Mouse (Mus musculus) forebrain, embryonic 13.5 days (tissue): ENCODE measurements around the gene Wipi1. TPM values are rescaled to one million over a fixed set of nuclear protein-coding genes. Genes with fewer than 3 reads are reported as not detected.
"Not testable (repeated sequence)": the region's sequence is repeated elsewhere in the genome, so short reads cannot be mapped to it uniquely, and the experiment has no call there.

ENCODE experiments used
- ATAC-seq: fragments of 200-750 bp; cut with Nextera tagmentation; 2 replicates; pipeline ENCODE4 v1.8.0; 2017
- H3K27ac ChIP-seq: fragments of 300-500 bp; sonication (generic); 2 replicates; pipeline ENCODE4 v1.5.1; 2015; ENCODE audit warnings: inconsistent platforms, mild to moderate bottlenecking, moderate library complexity
- H3K27me3 ChIP-seq: fragments of 300-500 bp; sonication (generic); 2 replicates; pipeline ENCODE4 v1.6.1; 2015; ENCODE audit warnings: mild to moderate bottlenecking, inconsistent platforms
- H3K36me3 ChIP-seq: fragments of 300-500 bp; sonication (generic); 2 replicates; pipeline ENCODE4 v1.6.1; 2015; ENCODE audit warnings: mild to moderate bottlenecking, inconsistent platforms; ENCODE audit not compliant: poor library complexity, severe bottlenecking
- H3K4me1 ChIP-seq: fragments of 300-500 bp; sonication (generic); 2 replicates; pipeline ENCODE4 v1.6.1; 2015; ENCODE audit warnings: inconsistent platforms
- H3K4me2 ChIP-seq: fragments of 300-500 bp; sonication (generic); 2 replicates; pipeline ENCODE4 v1.6.1; 2015; ENCODE audit warnings: inconsistent platforms, mild to moderate bottlenecking, moderate library complexity
- H3K4me3 ChIP-seq: fragments of 300-500 bp; sonication (generic); 2 replicates; pipeline ENCODE4 v1.5.1; 2015; ENCODE audit warnings: mild to moderate bottlenecking, inconsistent platforms
- H3K9ac ChIP-seq: fragments of 300-500 bp; sonication (generic); 2 replicates; pipeline ENCODE4 v1.6.1; 2015; ENCODE audit warnings: mild to moderate bottlenecking, inconsistent platforms
- H3K9me3 ChIP-seq: fragments of 300-500 bp; sonication (generic); replicated peaks from 2 replicates; pipeline ENCODE4 v1.6.1; 2016; ENCODE audit warnings: inconsistent platforms
- WGBS: fragments of 180-500 bp; shearing (Covaris S2); methylation state at CpG from one replicate; pipeline ENCODE4 v1.1.7; 2015; 5-methylcytosine and 5-hydroxymethylcytosine counted together
- polyA plus RNA-seq: library from polyadenylated mRNA; unstranded; fragments of >200 nt; fragmentation: Nextera tagmentation; extraction: Ambion mirVana; gene quantifications from 2 replicates; pipeline ENCODE4 v1.2.1, GENCODE M21; 2015

Wipi1 gene
- polyA plus RNA-seq, result 8.8 and 10.7 TPM in 2 replicates

GRCm38 (mm10) chr11:109611303-109612149 is at the start of gene Wipi1:
Gene Wipi1 (minus strand): TSS chr11:109611967.
- WGBS, result under 1% methylated on average over 51 of the region's 58 CpGs
- Histone ChIP-seq H3K27ac (peak within 1 kb of the TSS; percentile 63; the same call in 1 of the 2 replicates), H3K9ac (peak within 1 kb of the TSS; percentile 73)

GRCm38 (mm10) chr11:109660526-109660925 is 48.8 kb upstream of the Wipi1 start:
- H3K9ac ChIP-seq, H3K27me3 ChIP-seq, H3K9me3 ChIP-seq, ATAC-seq, H3K27ac ChIP-seq, H3K4me1 ChIP-seq, H3K4me2 ChIP-seq, H3K4me3 ChIP-seq: not testable (repeated sequence)
- whole genome bisulfite sequencing, result 94% methylated on average over 8 of the region's 8 CpGs
- H3K36me3 ChIP-seq, result peaks cover 82% of the 10 kb centered on the region

More at GRCm38 (mm10) chr11:109611303-109612149, at the start of gene Wipi1:
- Histone ChIP-seq H3K27me3 (0 out of 2 replicates have a peak, but pooled peaks cover 4% of the 10 kb centered on the region), H3K4me3 (peak within 1 kb of the TSS; percentile 67), H3K9me3 (no peaks in the 10 kb centered on the region), H3K36me3 (no peaks in the 10 kb centered on the region), H3K4me2 (peak within 1 kb of the TSS; percentile 83), H3K4me1 (peaks cover 25% of the 10 kb centered on the region)
- peak; percentile 96 for ATAC-seq

GRCm38 (mm10) chr11:109656232-109656631 is 44.5 kb upstream of the Wipi1 start:
- Histone ChIP-seq H3K36me3 (peaks cover 63% of the 10 kb centered on the region), H3K4me2 (no peak overlapping the region), H3K9me3 (no peaks in the 10 kb centered on the region), H3K4me1 (peaks cover 29% of the 10 kb centered on the region), H3K27me3 (no peaks in the 10 kb centered on the region), H3K4me3 (no peak overlapping the region), H3K9ac (no peak overlapping the region), H3K27ac (no peak overlapping the region)
- ATAC-seq, result no peak
- WGBS, result 94% methylated on average over 7 of the region's 7 CpGs

GRCm38 (mm10) chr11:109654581-109654980 is 42.8 kb upstream of the Wipi1 start:
- no peak overlapping the region for H3K4me3 ChIP-seq
- H3K27ac ChIP-seq, result no peak overlapping the region
- no peaks in the 10 kb centered on the region for H3K27me3 ChIP-seq
- ATAC-seq, result no peak
- peaks cover 35% of the 10 kb centered on the region for H3K4me1 ChIP-seq
- H3K36me3 ChIP-seq, result peaks cover 47% of the 10 kb centered on the region
- 89% methylated on average over 6 of the region's 6 CpGs for WGBS
- no peaks in the 10 kb centered on the region for H3K9me3 ChIP-seq
- H3K9ac ChIP-seq, result no peak overlapping the region
- H3K4me2 ChIP-seq, result no peak overlapping the region

- peaks cover 48% of the 10 kb centered on the region for H3K4me1 ChIP-seq
- peak overlapping the region; percentile 96 for H3K4me3 ChIP-seq
- peaks cover 42% of the 10 kb centered on the region for H3K36me3 ChIP-seq
- ATAC-seq, result no peak
- H3K4me2 ChIP-seq, result peak overlapping the region; percentile 84
- WGBS, result 78% methylated on average over 8 of the region's 8 CpGs
- no peaks in the 10 kb centered on the region for H3K9me3 ChIP-seq
- no peaks in the 10 kb centered on the region for H3K27me3 ChIP-seq
- H3K9ac ChIP-seq, result peak overlapping the region; percentile 1; the same call in 1 of the 2 replicates
- H3K27ac ChIP-seq, result no peak overlapping the region
Measured at GRCm38 (mm10) chr11:109653201-109653600, 41.4 kb upstream of the Wipi1 start.

GRCm38 (mm10) chr11:109652505-109652904 is 40.7 kb upstream of the Wipi1 start:
- H3K9me3 ChIP-seq, result no peaks in the 10 kb centered on the region
- H3K4me1 ChIP-seq, result peaks cover 48% of the 10 kb centered on the region
- ATAC-seq, result no peak
- H3K27me3 ChIP-seq, result no peaks in the 10 kb centered on the region
- peak overlapping the region; percentile 96 for H3K4me3 ChIP-seq
- no peak overlapping the region for H3K27ac ChIP-seq
- peak overlapping the region; percentile 97 for H3K9ac ChIP-seq
- H3K4me2 ChIP-seq, result peak overlapping the region; percentile 84
- WGBS, result 52% methylated on average over 6 of the region's 6 CpGs
- peaks cover 42% of the 10 kb centered on the region for H3K36me3 ChIP-seq

- ATAC-seq, result no peak; the same call in 1 of the 2 replicates
- peak overlapping the region; percentile 95 for H3K27ac ChIP-seq
- under 1% methylated on average over 21 of the region's 21 CpGs for WGBS
- peak overlapping the region; percentile 84 for H3K4me2 ChIP-seq
- H3K9ac ChIP-seq, result peak overlapping the region; percentile 97
- H3K4me1 ChIP-seq, result peaks cover 48% of the 10 kb centered on the region
- H3K36me3 ChIP-seq, result peaks cover 33% of the 10 kb centered on the region
- H3K27me3 ChIP-seq, result no peaks in the 10 kb centered on the region
- peak overlapping the region; percentile 96 for H3K4me3 ChIP-seq
- H3K9me3 ChIP-seq, result no peaks in the 10 kb centered on the region
Measured at GRCm38 (mm10) chr11:109651566-109652024, 39.8 kb upstream of the Wipi1 start.

- peaks cover 27% of the 10 kb centered on the region for H3K36me3 ChIP-seq
- H3K9me3 ChIP-seq, result no peaks in the 10 kb centered on the region
- H3K4me1 ChIP-seq, result peaks cover 48% of the 10 kb centered on the region
- H3K27me3 ChIP-seq, result no peaks in the 10 kb centered on the region
- peak overlapping the region; percentile 97 for H3K9ac ChIP-seq
- ATAC-seq, result peak; percentile 96
- peak overlapping the region; percentile 96 for H3K4me3 ChIP-seq
- peak overlapping the region; percentile 84 for H3K4me2 ChIP-seq
- H3K27ac ChIP-seq, result peak overlapping the region; percentile 95
- WGBS, result 0% methylated on average over 62 of the region's 90 CpGs
Measured at GRCm38 (mm10) chr11:109650788-109651565, 39.2 kb upstream of the Wipi1 start.

- peaks cover 45% of the 10 kb centered on the region for H3K4me1 ChIP-seq
- H3K9me3 ChIP-seq, result no peaks in the 10 kb centered on the region
- H3K36me3 ChIP-seq, result peaks cover 18% of the 10 kb centered on the region
- H3K4me2 ChIP-seq, result peak overlapping the region; percentile 84
- no peaks in the 10 kb centered on the region for H3K27me3 ChIP-seq
- WGBS, result 1% methylated on average over 31 of the region's 31 CpGs
- ATAC-seq, result peak; percentile 80
- peak overlapping the region; percentile 96 for H3K4me3 ChIP-seq
- H3K9ac ChIP-seq, result peak overlapping the region; percentile 97
- peak overlapping the region; percentile 95 for H3K27ac ChIP-seq
Measured at GRCm38 (mm10) chr11:109649975-109650701, 38.4 kb upstream of the Wipi1 start.

- Histone ChIP-seq H3K4me2 (peak within 1 kb of the TSS; percentile 84), H3K4me3 (peak within 1 kb of the TSS; percentile 96), H3K4me1 (peaks cover 43% of the 10 kb centered on the region), H3K9me3 (no peaks in the 10 kb centered on the region), H3K27me3 (no peaks in the 10 kb centered on the region), H3K36me3 (peaks cover 10% of the 10 kb centered on the region), H3K9ac (peak within 1 kb of the TSS; percentile 97), H3K27ac (peak within 1 kb of the TSS; percentile 95)
- 37% methylated on average over 8 of the region's 8 CpGs for WGBS
- no peak for ATAC-seq
Measured at GRCm38 (mm10) chr11:109649206-109649605, 37.4 kb upstream of the Wipi1 start, which contains the start of gene Prkar1a. Gene Prkar1a (plus strand): TSS chr11:109649405.

GRCm38 (mm10) chr11:109648510-109648909 is 36.7 kb upstream of the Wipi1 start:
- Histone ChIP-seq H3K4me3 (no peak overlapping the region), H3K27ac (peak overlapping the region; percentile 95), H3K36me3 (peaks cover 3% of the 10 kb centered on the region), H3K4me2 (peak overlapping the region; percentile 84; the same call in 1 of the 2 replicates), H3K27me3 (no peaks in the 10 kb centered on the region), H3K9me3 (no peaks in the 10 kb centered on the region), H3K4me1 (peaks cover 39% of the 10 kb centered on the region), H3K9ac (no peak overlapping the region)
- ATAC-seq, result no peak
- 47% methylated on average over 7 of the region's 7 CpGs for WGBS
